Mouse (Mus musculus): ENCODE results near the gene Fut9. TPM values are rescaled to one million over a fixed set of nuclear protein-coding genes. Genes with fewer than 3 reads are reported as not detected.
A peak's percentile ranks its signal among the peaks of the same experiment; 100 is the strongest.

The Fut9 gene
- polyA plus RNA-seq (2015; fragmentation: Nextera tagmentation; extraction: Ambion mirVana) = 0.01 and 0.02 TPM in 2 replicates

GRCm38 (mm10) chr4:25799476-25800283 is at the start of gene Fut9:
Gene Fut9 (minus strand): TSS chr4:25800244.
- Histone ChIP-seq H3K4me1 (ENCODE audit: insufficient read depth, low read depth, low read length) (no peaks in the 10 kb centered on the region), H3K9ac (replicated peaks; ENCODE audit: low read depth) (no peak within 1 kb of the TSS), H3K27ac (ENCODE audit: low read length) (no peak within 1 kb of the TSS), H3K9me3 (ENCODE audit: low read length) (no peaks in the 10 kb centered on the region), H3K4me3 (ENCODE audit: low read depth, low read length) (peak within 1 kb of the TSS; percentile 19; the same call in 1 of the 2 replicates), H3K27me3 (replicated peaks; ENCODE audit: insufficient read depth, low read length) (no peaks in the 10 kb centered on the region), H3K4me2 (replicated peaks; ENCODE audit: low read depth, low read length) (peak within 1 kb of the TSS; percentile 48), H3K36me3 (ENCODE audit: insufficient read depth, low read length) (no peaks in the 10 kb centered on the region)
- peak; percentile 5 for DNase-seq (ENCODE audit: low spot score)
- TF ChIP-seq EP300 (IDR thresholded peaks at IDR 0.05) (no peak), CTCF (IDR thresholded peaks at IDR 0.05) (no peak)
- ATAC-seq = no peak
- 2% methylated on average over 45 of the region's 52 CpGs for WGBS

DNA sequence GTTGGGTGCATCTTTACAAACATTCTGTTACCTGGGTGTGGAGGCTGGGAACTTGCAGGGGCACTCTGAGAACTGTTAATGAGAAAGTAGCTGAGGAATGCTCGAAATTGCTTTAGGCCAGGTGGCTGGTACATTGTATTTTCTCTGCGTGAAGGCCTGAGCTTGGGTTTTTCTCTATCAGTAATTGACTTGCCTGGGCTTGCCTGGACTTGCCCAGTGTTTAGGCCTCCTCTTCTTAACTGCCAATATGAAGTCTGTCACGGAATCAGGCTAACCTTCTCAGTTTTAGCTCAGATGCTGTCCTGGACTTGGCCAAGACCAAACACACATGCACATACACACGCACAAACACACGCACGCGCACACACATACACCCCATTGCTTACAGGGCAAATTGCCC is 15.7 kb upstream of the Fut9 start:
- H3K4me2 ChIP-seq (replicated peaks; ENCODE audit: low read depth, low read length) = no peak overlapping the region
- no peak overlapping the region for H3K9ac ChIP-seq (replicated peaks; ENCODE audit: low read depth)
- DNase-seq (ENCODE audit: low spot score) = no peak
- no peaks in the 10 kb centered on the region for H3K36me3 ChIP-seq (ENCODE audit: insufficient read depth, low read length)
- no peak overlapping the region for H3K27ac ChIP-seq (ENCODE audit: low read length)
- no peak for ATAC-seq
- H3K27me3 ChIP-seq (replicated peaks; ENCODE audit: insufficient read depth, low read length) = no peaks in the 10 kb centered on the region
- no peak overlapping the region for H3K4me3 ChIP-seq (ENCODE audit: low read depth, low read length)
- 86% methylated on average over 7 of the region's 7 CpGs for WGBS
- H3K4me1 ChIP-seq (ENCODE audit: insufficient read depth, low read depth, low read length) = no peaks in the 10 kb centered on the region
- no peaks in the 10 kb centered on the region for H3K9me3 ChIP-seq (ENCODE audit: low read length)
- TF ChIP-seq CTCF (IDR thresholded peaks at IDR 0.05) = no peak
- TF ChIP-seq EP300 (IDR thresholded peaks at IDR 0.05) = no peak

- Histone ChIP-seq H3K36me3 (ENCODE audit: insufficient read depth, low read length) (no peaks in the 10 kb centered on the region), H3K9ac (replicated peaks; ENCODE audit: low read depth) (no peak overlapping the region), H3K4me3 (ENCODE audit: low read depth, low read length) (no peak overlapping the region), H3K27me3 (replicated peaks; ENCODE audit: insufficient read depth, low read length) (no peaks in the 10 kb centered on the region), H3K4me2 (replicated peaks; ENCODE audit: low read depth, low read length) (no peak overlapping the region), H3K27ac (ENCODE audit: low read length) (no peak overlapping the region), H3K4me1 (ENCODE audit: insufficient read depth, low read depth, low read length) (no peaks in the 10 kb centered on the region), H3K9me3 (ENCODE audit: low read length) (no peaks in the 10 kb centered on the region)
- WGBS = 55% methylated on average over 1 of the region's 1 CpGs
- no peak for ATAC-seq
- peak; percentile 11 for DNase-seq (ENCODE audit: low spot score)
- no peak for TF ChIP-seq EP300 (IDR thresholded peaks at IDR 0.05)
- no peak for TF ChIP-seq CTCF (IDR thresholded peaks at IDR 0.05)
These were observed 13.3 kb upstream of the Fut9 start for GRCm38 (mm10) chr4:25813340-25813739.

GRCm38 (mm10) chr4:25810058-25810457 is 10.0 kb upstream of the Fut9 start:
- Histone ChIP-seq H3K27ac (ENCODE audit: low read length) (no peak overlapping the region), H3K4me1 (ENCODE audit: insufficient read depth, low read depth, low read length) (no peaks in the 10 kb centered on the region), H3K27me3 (replicated peaks; ENCODE audit: insufficient read depth, low read length) (no peaks in the 10 kb centered on the region), H3K9me3 (ENCODE audit: low read length) (no peaks in the 10 kb centered on the region), H3K36me3 (ENCODE audit: insufficient read depth, low read length) (no peaks in the 10 kb centered on the region), H3K4me2 (replicated peaks; ENCODE audit: low read depth, low read length) (no peak overlapping the region), H3K9ac (replicated peaks; ENCODE audit: low read depth) (no peak overlapping the region), H3K4me3 (ENCODE audit: low read depth, low read length) (no peak overlapping the region)
- WGBS = 44% methylated on average over 1 of the region's 1 CpGs
- DNase-seq (ENCODE audit: low spot score) (no peak), ATAC-seq (no peak)
- no peak for TF ChIP-seq CTCF (IDR thresholded peaks at IDR 0.05)
- TF ChIP-seq EP300 (IDR thresholded peaks at IDR 0.05) = no peak

GRCm38 (mm10) chr4:25801751-25802150 is 1.7 kb upstream of the Fut9 start:
- Histone ChIP-seq H3K9ac (replicated peaks; ENCODE audit: low read depth) (no peak overlapping the region), H3K4me1 (ENCODE audit: insufficient read depth, low read depth, low read length) (no peaks in the 10 kb centered on the region), H3K9me3 (ENCODE audit: low read length) (no peaks in the 10 kb centered on the region), H3K4me2 (replicated peaks; ENCODE audit: low read depth, low read length) (no peak overlapping the region), H3K36me3 (ENCODE audit: insufficient read depth, low read length) (no peaks in the 10 kb centered on the region), H3K4me3 (ENCODE audit: low read depth, low read length) (no peak overlapping the region), H3K27me3 (replicated peaks; ENCODE audit: insufficient read depth, low read length) (no peaks in the 10 kb centered on the region), H3K27ac (ENCODE audit: low read length) (no peak overlapping the region)
- DNase-seq (ENCODE audit: low spot score) (no peak), ATAC-seq (no peak)
- TF ChIP-seq CTCF (IDR thresholded peaks at IDR 0.05) = no peak
- no peak for TF ChIP-seq EP300 (IDR thresholded peaks at IDR 0.05)
- WGBS = 80% methylated on average over 2 of the region's 2 CpGs

- no peak overlapping the region for H3K4me3 ChIP-seq (ENCODE audit: low read depth, low read length)
- DNase-seq (ENCODE audit: low spot score) = no peak
- no peaks in the 10 kb centered on the region for H3K36me3 ChIP-seq (ENCODE audit: insufficient read depth, low read length)
- 3% methylated on average over 5 of the region's 5 CpGs for WGBS
- H3K4me1 ChIP-seq (ENCODE audit: insufficient read depth, low read depth, low read length) = no peaks in the 10 kb centered on the region
- no peak overlapping the region for H3K9ac ChIP-seq (replicated peaks; ENCODE audit: low read depth)
- H3K4me2 ChIP-seq (replicated peaks; ENCODE audit: low read depth, low read length) = peak overlapping the region; percentile 48; the same call in 1 of the 2 replicates
- TF ChIP-seq EP300 (IDR thresholded peaks at IDR 0.05) = no peak
- TF ChIP-seq CTCF (IDR thresholded peaks at IDR 0.05) = no peak
- no peaks in the 10 kb centered on the region for H3K27me3 ChIP-seq (replicated peaks; ENCODE audit: insufficient read depth, low read length)
- H3K27ac ChIP-seq (ENCODE audit: low read length) = no peak overlapping the region
- ATAC-seq = no peak
- H3K9me3 ChIP-seq (ENCODE audit: low read length) = no peaks in the 10 kb centered on the region
These were observed 206 bp upstream of the Fut9 start for GRCm38 (mm10) chr4:25800284-25800616.
